Mouse (Mus musculus) ES-E14 (cell line): Measurements from ENCODE around the gene Adamts14.

ENCODE experiments used
- MAFK ChIP-seq: IDR thresholded peaks from 2 replicates; pipeline ENCODE4 v1.6.1; 2014; ENCODE audit warnings: mild to moderate bottlenecking, low read depth, low read length, inconsistent platforms; ENCODE audit not compliant: insufficient read depth
- ZC3H11A ChIP-seq: IDR thresholded peaks from 2 replicates; pipeline ENCODE4 v1.6.1; 2012; ENCODE audit warnings: low read depth, mild to moderate bottlenecking, inconsistent platforms, low read length, borderline replicate concordance
- ZNF384 ChIP-seq: IDR thresholded peaks from 2 replicates; pipeline ENCODE4 v1.6.1; 2012; ENCODE audit warnings: low read depth, low read length, inconsistent platforms

DNA sequence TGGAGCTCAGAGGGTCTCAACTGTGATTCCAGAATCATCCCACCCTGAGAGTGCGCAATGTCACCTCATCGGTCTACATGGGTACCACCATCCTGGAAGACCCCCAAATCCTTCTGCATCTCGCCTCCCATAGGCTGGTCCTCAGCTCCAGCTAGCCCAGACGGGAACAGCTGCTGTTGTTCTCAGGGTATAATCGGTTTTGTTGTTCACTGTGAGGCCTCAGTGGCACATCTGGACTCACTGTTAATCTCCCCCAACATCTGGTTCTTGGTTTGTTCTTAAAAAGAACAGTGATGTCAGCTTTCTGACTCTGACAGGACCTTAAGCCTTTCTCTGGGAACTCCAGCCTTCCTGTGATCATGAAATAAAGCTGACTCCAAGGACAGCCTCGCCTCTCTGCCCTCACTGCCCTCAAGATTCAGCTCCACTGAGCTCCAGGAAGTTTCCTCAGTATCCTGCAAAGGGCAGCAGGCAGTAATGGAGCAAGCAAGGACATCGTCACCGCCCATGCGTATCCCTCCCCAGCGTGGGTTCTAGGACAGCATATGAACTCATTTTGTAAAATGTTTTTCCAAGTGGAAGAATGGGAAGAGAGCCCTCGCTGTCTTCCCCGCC, 35.6 kb upstream of the Adamts14 start:
- TF ChIP-seq ZNF384 (no peak), MAFK (no peak), ZC3H11A (no peak)
